Mouse (Mus musculus) ES-Bruce4 (cell line): Measurements from ENCODE around the gene Myo10.

Experiments
- CTCF ChIP-seq: IDR thresholded peaks from one replicate; pipeline ENCODE4 v1.8.1; 2011; ENCODE audit warnings: low read depth, low read length
- POLR2A ChIP-seq: IDR thresholded peaks from one replicate; pipeline ENCODE4 v1.8.1; 2011; ENCODE audit warnings: low read length; ENCODE audit not compliant: insufficient read depth

DNA sequence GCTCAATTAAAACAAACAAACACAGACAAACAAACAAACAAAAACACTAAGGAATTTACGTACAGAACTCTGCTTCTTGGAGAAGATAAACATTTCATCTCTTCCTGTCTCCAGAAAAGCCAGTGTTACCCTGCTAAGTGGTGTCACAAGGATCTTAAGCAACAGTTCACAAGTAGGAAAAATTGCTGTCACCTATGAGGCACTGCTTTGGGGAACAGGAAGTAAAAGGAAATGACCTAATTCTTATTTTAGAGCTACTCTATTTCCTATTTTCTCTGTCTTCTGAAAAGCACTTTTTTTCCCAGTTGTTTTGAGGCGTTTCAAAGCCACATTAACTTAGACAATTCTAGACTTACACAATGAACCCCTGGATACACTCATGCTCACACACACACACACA lies 208.1 kb downstream of the Myo10 start:
- no peak for TF ChIP-seq POLR2A
- TF ChIP-seq CTCF: no peak
